Mouse (Mus musculus) G1E (cell line): ENCODE results near the gene Ctc1. TPM values are rescaled to one million over a fixed set of nuclear protein-coding genes. Genes with fewer than 3 reads are reported as not detected.
"Not testable (repeated sequence)": the region's sequence is repeated elsewhere in the genome, so short reads cannot be mapped to it uniquely, and the experiment has no call there.

Source experiments
- ATAC-seq: 2 replicates; pipeline ENCODE4 v1.8.0; 2016; ENCODE audit warnings: mild to moderate bottlenecking; ENCODE audit not compliant: insufficient number of reproducible peaks, poor library complexity, low FRiP score, severe bottlenecking; ENCODE audit errors: extremely low read depth
- DNase-seq: peaks from one replicate; pipeline ENCODE4 v3.0.0; 2012; ENCODE audit warnings: low spot score
- H3K27me3 ChIP-seq: 2 replicates; pipeline ENCODE4 v1.6.1; 2012; ENCODE audit warnings: mild to moderate bottlenecking, low read length, inconsistent platforms; ENCODE audit not compliant: insufficient read depth
- H3K36me3 ChIP-seq: replicated peaks from 2 replicates; pipeline ENCODE3; 2012; ENCODE audit warnings: mild to moderate bottlenecking, inconsistent platforms
- H3K4me1 ChIP-seq: 2 replicates; pipeline ENCODE4 v1.6.1; 2012; ENCODE audit warnings: low read depth, low read length, inconsistent platforms, mixed read lengths; ENCODE audit not compliant: insufficient read depth
- H3K4me3 ChIP-seq: 2 replicates; pipeline ENCODE4 v1.5.1; 2012; ENCODE audit warnings: low read depth, mild to moderate bottlenecking, inconsistent platforms, low read length, moderate library complexity, mixed read lengths
- H3K9me3 ChIP-seq: replicated peaks from 2 replicates; pipeline ENCODE4 v1.6.1; 2012; ENCODE audit warnings: inconsistent platforms
- CTCF ChIP-seq: IDR thresholded peaks from 2 replicates; pipeline ENCODE4 v1.5.1; 2012; ENCODE audit warnings: low read depth, low read length, inconsistent platforms, mixed read lengths
- GATA1 ChIP-seq: IDR thresholded peaks from 2 replicates; pipeline ENCODE4 v1.6.1; 2012; ENCODE audit warnings: borderline replicate concordance, low read length, inconsistent platforms, mixed read lengths
- GATA2 ChIP-seq: IDR thresholded peaks from 2 replicates; pipeline ENCODE4 v1.6.1; 2012; ENCODE audit warnings: low read depth, low read length, inconsistent platforms, borderline replicate concordance
- POLR2AphosphoS5 ChIP-seq: IDR thresholded peaks from 2 replicates; pipeline ENCODE4 v1.6.1; 2012; ENCODE audit warnings: low read depth, low read length, inconsistent platforms; ENCODE audit not compliant: insufficient replicate concordance
- TAL1 ChIP-seq: conservative IDR thresholded peaks from 2 replicates; pipeline ENCODE4 v1.6.1; 2012; ENCODE audit warnings: low read depth, low read length, inconsistent platforms, mixed read lengths
- polyA plus RNA-seq: library from polyadenylated mRNA; stranded (reverse); fragments of >175 nt; gene quantifications from 2 replicates; pipeline ENCODE4 v1.2.3, GENCODE M21; 2012
- total RNA-seq, 2 experiments: library from RNA; stranded (forward) in 1 of 2; stranded (reverse) in 1 of 2; fragments of 200-1000 nt in 1 of 2; fragments of >200 nt in 1 of 2; fragmentation: Nextera tagmentation in 1 of 2; gene quantifications; 2 replicates each; pipeline ENCODE4 v1.2.3; 2014 to 2017

Gene Ctc1
- total RNA-seq (2014; fragmentation: Nextera tagmentation) (83.8 and 96.5 TPM in 2 replicates), total RNA-seq (2017) (15.2 and 19.9 TPM in 2 replicates), polyA plus RNA-seq (73.4 and 104 TPM in 2 replicates)

GRCm38 (mm10) chr11:69015644-69016441, at the start of gene Ctc1:
Gene Ctc1, plus strand, starts transcription at chr11:69015911.
- TF ChIP-seq TAL1: no peak
- 0 out of 2 replicates have a peak, but pooled peaks have one; percentile 22 for TF ChIP-seq CTCF
- Histone ChIP-seq H3K9me3 (no peaks in the 10 kb centered on the region), H3K27me3 (no peaks in the 10 kb centered on the region), H3K4me3 (peak within 1 kb of the TSS; percentile 71), H3K36me3 (peaks cover 13% of the 10 kb centered on the region), H3K4me1 (peaks cover 44% of the 10 kb centered on the region)
- DNase-seq: peak; percentile 79
- ATAC-seq: peak; percentile 89

GRCm38 (mm10) chr11:68966554-68966953, 49.2 kb upstream of the Ctc1 start:
- no peak overlapping the region for H3K4me3 ChIP-seq
- ATAC-seq (no peak), DNase-seq (no peak)
- peaks cover 14% of the 10 kb centered on the region for H3K36me3 ChIP-seq
- no peak for TF ChIP-seq POLR2AphosphoS5
- TF ChIP-seq GATA1: no peak
- TF ChIP-seq GATA2: no peak
- TF ChIP-seq TAL1: no peak
- TF ChIP-seq CTCF: no peak
- no peaks in the 10 kb centered on the region for H3K9me3 ChIP-seq
- H3K4me1 ChIP-seq: peaks cover 47% of the 10 kb centered on the region
- H3K27me3 ChIP-seq: peaks cover 3% of the 10 kb centered on the region; the same call in 1 of the 2 replicates

- peaks cover 52% of the 10 kb centered on the region for H3K4me1 ChIP-seq
- no peak for TF ChIP-seq CTCF
- TF ChIP-seq TAL1: no peak
- TF ChIP-seq POLR2AphosphoS5: no peak
- TF ChIP-seq GATA2: no peak
- TF ChIP-seq GATA1: no peak
- DNase-seq (peak; percentile 94), ATAC-seq (peak; percentile 89)
- H3K36me3 ChIP-seq: peaks cover 19% of the 10 kb centered on the region
- H3K27me3 ChIP-seq: peaks cover 3% of the 10 kb centered on the region; the same call in 1 of the 2 replicates
- H3K9me3 ChIP-seq: no peaks in the 10 kb centered on the region
- H3K4me3 ChIP-seq: peak within 1 kb of the TSS; percentile 75
Observed at GRCm38 (mm10) chr11:68967337-68968282, 48.1 kb upstream of the Ctc1 start, which contains the start of gene Slc25a35. Gene Slc25a35, plus strand, starts transcription at chr11:68968131.

- peaks cover 3% of the 10 kb centered on the region; the same call in 1 of the 2 replicates for H3K27me3 ChIP-seq
- ATAC-seq: no peak
- H3K9me3 ChIP-seq: no peaks in the 10 kb centered on the region
- H3K36me3 ChIP-seq: peaks cover 19% of the 10 kb centered on the region
- H3K4me3 ChIP-seq: peak overlapping the region; percentile 37; the same call in 1 of the 2 replicates
- H3K4me1 ChIP-seq: peaks cover 61% of the 10 kb centered on the region
- TF ChIP-seq POLR2AphosphoS5 (no peak), GATA2 (no peak), CTCF (no peak), TAL1 (no peak), GATA1 (no peak)
- no peak for DNase-seq
Observed at GRCm38 (mm10) chr11:68968752-68969151, 47.0 kb upstream of the Ctc1 start.

- Histone ChIP-seq H3K36me3 (peaks cover 19% of the 10 kb centered on the region), H3K9me3 (no peaks in the 10 kb centered on the region), H3K27me3 (no peaks in the 10 kb centered on the region), H3K4me1 (peaks cover 63% of the 10 kb centered on the region), H3K4me3 (no peak overlapping the region)
- no peak for ATAC-seq
- DNase-seq: no peak
- TF ChIP-seq TAL1 (no peak), CTCF (no peak), GATA1 (no peak), POLR2AphosphoS5 (no peak), GATA2 (no peak)
Observed at GRCm38 (mm10) chr11:68970232-68970631, 45.5 kb upstream of the Ctc1 start.

GRCm38 (mm10) chr11:68973250-68974058, 42.3 kb upstream of the Ctc1 start:
- Histone ChIP-seq H3K4me3 (peak overlapping the region; percentile 67), H3K36me3 (peaks cover 19% of the 10 kb centered on the region), H3K4me1 (peaks cover 40% of the 10 kb centered on the region)
- H3K9me3 ChIP-seq, H3K27me3 ChIP-seq: not testable (repeated sequence)
- ATAC-seq (peak; percentile 68), DNase-seq (peak; percentile 79)
